Mouse (Mus musculus): ENCODE results near the gene Usp39.

GRCm38 (mm10) chr6:72383952-72384351 lies 39.0 kb upstream of the Usp39 start:
- TF ChIP-seq CTCF (IDR thresholded peaks at IDR 0.05; ENCODE audit: control insufficient read depth, insufficient read depth, low read length) (no peak), POLR2A (IDR thresholded peaks at IDR 0.05; ENCODE audit: borderline replicate concordance, control insufficient read depth, low read depth, low read length) (no peak)

Data from bone marrow, adult 2 months (tissue).